Mouse (Mus musculus) cerebellum, adult 2 months (tissue): Measurements from ENCODE around the gene Phactr2.

Experiments
- CTCF ChIP-seq: fragments of 200-500 bp; IDR thresholded peaks from 2 replicates; pipeline ENCODE4 v1.5.1; 2011; ENCODE audit warnings: low read depth, mild to moderate bottlenecking, control low read depth, low read length, moderate library complexity, borderline replicate concordance; ENCODE audit not compliant: insufficient read depth
- POLR2A ChIP-seq: fragments of 200-500 bp; IDR thresholded peaks from 2 replicates; pipeline ENCODE4 v1.6.1; 2011; ENCODE audit warnings: low read length, control low read depth, borderline replicate concordance; ENCODE audit not compliant: insufficient read depth

DNA sequence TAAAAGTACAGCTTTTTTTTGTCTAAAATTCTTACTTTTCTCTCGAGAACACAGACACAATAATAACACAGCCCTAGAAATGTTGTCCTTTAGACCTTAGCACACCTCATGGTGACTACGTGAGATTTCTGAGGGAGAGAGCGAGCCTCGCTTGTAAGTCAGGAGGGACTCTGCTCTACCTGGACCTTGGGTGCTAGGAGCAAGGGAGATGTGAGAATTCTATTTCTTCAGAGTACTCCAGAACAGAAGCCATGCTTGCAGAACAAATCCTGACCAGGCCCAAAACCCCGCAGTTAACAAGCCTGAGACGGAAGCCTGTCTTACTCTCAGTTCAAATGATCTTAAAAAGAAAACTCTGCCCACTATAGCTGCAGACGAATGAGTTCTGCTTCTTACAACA lies 243.5 kb downstream of the Phactr2 start:
- TF ChIP-seq CTCF, result no peak
- TF ChIP-seq POLR2A, result no peak
